Mouse (Mus musculus): ENCODE measurements at regions not wholly inside any gene's neighbourhood (a gene's known extent, or its start where the extent isn't known, plus 50 kb on each side); places are given as distances from the start of the nearest gene placed in this dataset.

- TF ChIP-seq POLR2A (IDR thresholded peaks at IDR 0.05; ENCODE audit: borderline replicate concordance, control insufficient read depth, low read depth, low read length) (no peak), CTCF (IDR thresholded peaks at IDR 0.05; ENCODE audit: control insufficient read depth, insufficient read depth, low read length) (no peak)
These were observed 249.1 kb upstream of the Paip1 start for GRCm38 (mm10) chr13:119179157-119179920.

Measured in bone marrow, adult 2 months (tissue).